ENCODE assay signal across 27 mouse cellular contexts in genomic region chr9:36972089-36972488, GRCm38 (mm10).
DNase-seq lines count a peak whose midpoint lies in the region; TF ChIP-seq lines count a peak whose summit lies in the region.
"Had no signal": no experiment of that assay in that cellular context is flagged by ENCODE, and none has a peak within 500 bp of the region (broad histone marks: within the 10 kb centered on the region; RNA-seq: fewer than 3 reads in every experiment).

No protein-coding gene starts in this region.

- H3K9me3 ChIP-seq in embryonic facial prominence, embryonic 10.5 days = no peaks in the 10 kb centered on the region
- H3K9me3 ChIP-seq: embryonic facial prominence, embryonic 12.5 days; hindbrain, embryonic 12.5 days; intestine, embryonic 15.5 days; limb, embryonic 13.5 days; lung, embryonic 15.5 days; midbrain, embryonic 12.5 days; stomach, embryonic 15.5 days had no signal

- TF ChIP-seq CTCF in left cerebral cortex, adult 2 months (IDR thresholded peaks at IDR 0.05) = no peak

- intact Hi-C loops in left cerebral cortex, adult 2 months (cut with DNase I) = no loop called here
- intact Hi-C loops in left cerebral cortex, postnatal 25 days (cut with DNase I) = loop anchor here (1.0 kb wide), 1 partner anchor 175 kb away; the partner anchor contains the start of gene Pknox2

- H3K36me3 ChIP-seq in embryonic facial prominence, embryonic 10.5 days (replicated peaks) = peaks cover 11% of the 10 kb centered on the region
- H3K36me3 ChIP-seq: embryonic facial prominence, embryonic 12.5 days; hindbrain, embryonic 12.5 days; intestine, embryonic 15.5 days; limb, embryonic 13.5 days; lung, embryonic 15.5 days; stomach, embryonic 15.5 days had no signal

- H3K4me3 ChIP-seq in left cerebral cortex, adult 2 months = no peak overlapping the region
- no peak overlapping the region for H3K4me3 ChIP-seq in embryonic facial prominence, embryonic 10.5 days
- H3K4me3 ChIP-seq: embryonic facial prominence, embryonic 12.5 days; hindbrain, embryonic 12.5 days; intestine, embryonic 15.5 days; layer of hippocampus, adult 2 months; limb, embryonic 13.5 days; lung, embryonic 15.5 days; midbrain, embryonic 12.5 days; stomach, embryonic 15.5 days had no signal

- H3K4me1 ChIP-seq in embryonic facial prominence, embryonic 10.5 days = peaks cover 91% of the 10 kb centered on the region

- H3K27me3 ChIP-seq in embryonic facial prominence, embryonic 10.5 days (replicated peaks; ENCODE audit: low read depth, poor library complexity, severe bottlenecking) = no peaks in the 10 kb centered on the region
- H3K27me3 ChIP-seq: embryonic facial prominence, embryonic 12.5 days; hindbrain, embryonic 12.5 days; intestine, embryonic 15.5 days; lung, embryonic 15.5 days; midbrain, embryonic 12.5 days; stomach, embryonic 15.5 days had no signal

- peak overlapping the region; percentile 83 for H3K27ac ChIP-seq in left cerebral cortex, adult 2 months
- no peak overlapping the region for H3K27ac ChIP-seq in embryonic facial prominence, embryonic 10.5 days (replicated peaks)
- H3K27ac ChIP-seq: embryonic facial prominence, embryonic 12.5 days; hindbrain, embryonic 12.5 days; hindbrain, postnatal 0 days; intestine, embryonic 15.5 days; limb, embryonic 13.5 days; midbrain, embryonic 12.5 days; stomach, embryonic 15.5 days had no signal

- peak; percentile 75 for DNase-seq in embryo, embryonic 10 days (ENCODE audit: low spot score)
- DNase-seq in embryo, embryonic 11 days = no peak
- no peak for DNase-seq in left cerebral cortex, adult 2 months (ENCODE audit: extremely low spot score in 1 of 2, low spot score in 2 of 2)
- DNase-seq in left cerebral cortex, postnatal 25 days (ENCODE audit: low spot score in 2 of 2) = no peak
- peak; percentile 64 for DNase-seq in embryonic facial prominence, embryonic 10.5 days (ENCODE audit: low spot score)
- DNase-seq in retina, embryonic 14.5 days (ENCODE audit: low spot score) = peak; percentile 85
- DNase-seq in left cerebral cortex, adult 11 months (ENCODE audit: low spot score) = no peak
- no peak for DNase-seq in layer of hippocampus, adult 9-11 months
- DNase-seq: adrenal gland, adult 8-10 months; cerebellum, adult 8-10 months; gastrocnemius, postnatal 14 days; heart, postnatal 36 days; kidney, adult 2 months; kidney, postnatal 36 days; lung, postnatal 36 days; right cerebral cortex, postnatal 25 days; thymus, adult 18-20 months; thymus, postnatal 4 days had no signal

- 8% methylated on average over 3 of the region's 3 CpGs for WGBS in embryonic facial prominence, embryonic 10.5 days

Comparison
In these comparisons a context has a peak if more than half of its experiments do, and no peak if none do; other contexts are left out.
1. DNase-seq: peak in embryo, embryonic 10 days (single experiment), embryonic facial prominence, embryonic 10.5 days (single experiment) and retina, embryonic 14.5 days (single experiment); none in embryo, embryonic 11 days (single experiment), left cerebral cortex, adult 2 months (0 of 2), left cerebral cortex, postnatal 25 days (0 of 2), left cerebral cortex, adult 11 months (single experiment) and layer of hippocampus, adult 9-11 months (single experiment).